Mouse (Mus musculus): ENCODE results near the gene Kcnk5. TPM values are rescaled to one million over a fixed set of nuclear protein-coding genes. Genes with fewer than 3 reads are reported as not detected.

Gene Kcnk5
- polyA plus RNA-seq, 1 experiment from 2014 or later = 21.9 TPM

DNA sequence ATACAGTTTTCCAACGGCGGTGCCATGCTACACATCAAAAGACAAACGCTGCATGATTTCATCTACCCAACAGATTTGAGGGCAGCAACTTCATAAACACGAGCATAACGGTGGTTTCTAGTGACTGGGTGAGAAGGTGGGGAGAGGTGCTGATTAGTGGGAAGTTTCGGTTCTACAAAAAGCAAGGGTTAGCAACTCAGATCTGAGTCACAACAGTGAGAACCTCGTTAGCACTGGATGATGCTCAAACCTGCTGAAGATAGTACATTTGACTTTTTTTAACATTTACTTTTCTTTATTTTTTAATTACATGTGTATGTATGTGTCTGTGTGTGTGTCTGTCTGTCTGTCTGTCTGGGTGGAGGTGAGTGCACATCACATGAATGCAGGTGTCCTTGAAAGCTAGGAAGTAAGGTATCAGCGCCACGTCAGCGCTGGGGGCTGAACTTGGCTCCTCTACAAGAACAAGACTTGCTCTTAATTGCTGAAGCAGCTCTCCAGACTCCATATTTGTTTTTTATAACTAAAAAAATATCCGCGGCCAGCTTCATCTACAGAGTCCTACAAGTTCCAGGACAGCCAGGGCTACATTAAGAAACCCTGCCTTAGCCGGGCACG is 7.6 kb downstream of the Kcnk5 start:
- no peak for ATAC-seq (ENCODE audit: low FRiP score, low TSS enrichment)
- Histone ChIP-seq H3K9ac (replicated peaks; ENCODE audit: low read length) (no peak overlapping the region), H3K27ac (ENCODE audit: low read length) (no peak overlapping the region), H3K36me3 (ENCODE audit: insufficient read depth, low read length) (peaks cover 6% of the 10 kb centered on the region; the same call in 1 of the 2 replicates), H3K4me1 (ENCODE audit: insufficient read depth, low read length) (peaks cover 28% of the 10 kb centered on the region), H3K9me3 (ENCODE audit: low read length) (no peaks in the 10 kb centered on the region), H3K4me3 (ENCODE audit: low read length) (no peak overlapping the region), H3K4me2 (replicated peaks; ENCODE audit: low read depth, low read length) (no peak overlapping the region), H3K27me3 (ENCODE audit: insufficient read depth, low read length) (no peaks in the 10 kb centered on the region)
- WGBS = 90% methylated on average over 14 of the region's 14 CpGs

DNA sequence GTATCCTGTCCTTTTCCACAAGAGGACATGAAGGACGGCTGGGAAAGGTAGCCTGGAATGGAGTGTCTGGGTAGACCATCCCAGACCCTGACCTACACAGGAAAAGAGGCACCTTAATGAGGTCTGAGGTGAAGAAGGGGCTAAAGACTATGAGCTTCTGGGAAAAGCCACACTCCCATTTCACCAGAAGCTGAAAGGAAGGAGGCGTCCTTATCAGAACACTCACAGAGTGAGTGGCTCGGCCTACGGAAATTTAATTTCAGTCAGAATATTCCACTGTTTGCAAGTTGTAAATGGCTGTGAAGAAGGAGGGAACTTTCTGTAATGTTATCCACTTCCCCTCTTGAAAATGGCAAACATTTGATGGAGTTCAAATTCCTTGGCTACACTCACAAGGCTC is 8.7 kb downstream of the Kcnk5 start:
- ATAC-seq (ENCODE audit: low FRiP score, low TSS enrichment) = no peak
- Histone ChIP-seq H3K4me1 (ENCODE audit: insufficient read depth, low read length) (peaks cover 27% of the 10 kb centered on the region), H3K4me3 (ENCODE audit: low read length) (no peak overlapping the region), H3K9ac (replicated peaks; ENCODE audit: low read length) (no peak overlapping the region), H3K4me2 (replicated peaks; ENCODE audit: low read depth, low read length) (no peak overlapping the region), H3K27ac (ENCODE audit: low read length) (no peak overlapping the region), H3K27me3 (ENCODE audit: insufficient read depth, low read length) (no peaks in the 10 kb centered on the region), H3K9me3 (ENCODE audit: low read length) (no peaks in the 10 kb centered on the region), H3K36me3 (ENCODE audit: insufficient read depth, low read length) (peaks cover 6% of the 10 kb centered on the region; the same call in 1 of the 2 replicates)
- WGBS = 31% methylated on average over 4 of the region's 4 CpGs

DNA sequence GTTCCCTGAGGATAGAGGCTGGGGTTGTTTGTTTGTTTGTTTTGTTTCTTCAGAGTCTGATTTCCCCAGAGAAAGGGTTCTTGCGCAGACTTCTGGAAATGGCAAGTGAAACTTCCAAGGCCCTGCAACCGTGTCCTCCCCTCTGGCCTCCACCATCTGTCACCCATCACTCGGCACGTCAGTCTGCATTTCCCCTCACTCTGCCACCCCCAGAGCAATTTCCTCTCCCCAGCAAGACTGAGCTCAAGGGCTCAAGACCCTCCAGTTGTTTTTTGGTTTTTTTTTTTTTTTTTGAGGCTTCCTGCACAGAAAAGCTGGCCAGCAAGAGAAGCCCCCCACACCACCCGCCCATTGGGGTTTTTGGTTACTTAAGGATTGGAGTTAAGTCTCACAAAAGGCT is 9.1 kb downstream of the Kcnk5 start:
- 33% methylated on average over 5 of the region's 5 CpGs for WGBS
- no peak overlapping the region for H3K4me2 ChIP-seq (replicated peaks; ENCODE audit: low read depth, low read length)

DNA sequence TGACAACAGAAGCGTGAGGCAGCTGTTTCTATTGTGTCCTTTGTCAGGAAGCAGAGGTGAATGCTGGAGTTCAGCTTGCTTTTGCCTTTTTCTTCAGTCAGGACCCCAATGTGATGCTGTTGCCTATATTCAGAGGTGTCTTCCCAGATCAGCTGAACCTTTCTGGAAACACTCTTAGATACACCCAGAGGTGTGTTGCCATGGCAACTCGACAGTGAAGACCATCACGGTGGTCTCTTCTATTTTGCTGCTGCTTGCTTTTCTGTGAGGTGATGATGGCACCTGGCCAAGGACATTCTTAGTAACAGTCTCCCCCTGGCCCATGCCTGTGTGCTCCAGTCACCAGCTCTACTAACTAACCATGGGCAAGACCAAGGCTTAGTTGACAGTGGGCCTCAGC is 9.8 kb downstream of the Kcnk5 start:
- Histone ChIP-seq H3K4me3 (ENCODE audit: low read length) (no peak overlapping the region), H3K27me3 (ENCODE audit: insufficient read depth, low read length) (no peaks in the 10 kb centered on the region), H3K4me2 (replicated peaks; ENCODE audit: low read depth, low read length) (no peak overlapping the region), H3K36me3 (ENCODE audit: insufficient read depth, low read length) (peaks cover 6% of the 10 kb centered on the region; the same call in 1 of the 2 replicates), H3K9me3 (ENCODE audit: low read length) (no peaks in the 10 kb centered on the region), H3K4me1 (ENCODE audit: insufficient read depth, low read length) (peaks cover 35% of the 10 kb centered on the region), H3K27ac (ENCODE audit: low read length) (no peak overlapping the region), H3K9ac (replicated peaks; ENCODE audit: low read length) (no peak overlapping the region)
- 79% methylated on average over 3 of the region's 3 CpGs for WGBS
- no peak for ATAC-seq (ENCODE audit: low FRiP score, low TSS enrichment)

More for the DNA sequence above, 9.1 kb downstream of the Kcnk5 start:
- no peaks in the 10 kb centered on the region for H3K9me3 ChIP-seq (ENCODE audit: low read length)
- H3K9ac ChIP-seq (replicated peaks; ENCODE audit: low read length) = no peak overlapping the region
- H3K4me1 ChIP-seq (ENCODE audit: insufficient read depth, low read length) = peaks cover 29% of the 10 kb centered on the region
- no peak overlapping the region for H3K4me3 ChIP-seq (ENCODE audit: low read length)
- peaks cover 6% of the 10 kb centered on the region; the same call in 1 of the 2 replicates for H3K36me3 ChIP-seq (ENCODE audit: insufficient read depth, low read length)
- no peaks in the 10 kb centered on the region for H3K27me3 ChIP-seq (ENCODE audit: insufficient read depth, low read length)
- ATAC-seq (ENCODE audit: low FRiP score, low TSS enrichment) = no peak
- H3K27ac ChIP-seq (ENCODE audit: low read length) = no peak overlapping the region

DNA sequence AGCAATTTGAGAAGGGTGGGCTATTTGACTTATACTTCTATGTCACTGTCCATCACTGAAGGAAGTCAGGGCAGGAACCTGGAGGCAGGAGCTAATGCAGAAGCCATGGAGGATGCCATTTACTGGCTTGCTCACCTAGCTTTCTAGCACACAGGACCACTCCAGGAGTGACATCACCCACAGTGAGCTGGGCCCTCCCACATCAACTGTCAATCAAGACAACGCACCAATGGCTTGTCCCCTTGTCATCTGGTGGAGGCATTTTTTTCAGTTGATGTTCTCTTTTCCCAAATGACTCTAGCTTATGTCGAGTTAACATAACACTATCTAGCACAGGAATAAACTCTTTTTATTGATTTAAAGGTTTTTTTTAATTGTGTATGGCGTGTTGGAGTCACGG is 12.4 kb downstream of the Kcnk5 start:
- ATAC-seq (ENCODE audit: low FRiP score, low TSS enrichment) = no peak
- Histone ChIP-seq H3K4me2 (replicated peaks; ENCODE audit: low read depth, low read length) (no peak overlapping the region), H3K4me1 (ENCODE audit: insufficient read depth, low read length) (peaks cover 52% of the 10 kb centered on the region)

DNA sequence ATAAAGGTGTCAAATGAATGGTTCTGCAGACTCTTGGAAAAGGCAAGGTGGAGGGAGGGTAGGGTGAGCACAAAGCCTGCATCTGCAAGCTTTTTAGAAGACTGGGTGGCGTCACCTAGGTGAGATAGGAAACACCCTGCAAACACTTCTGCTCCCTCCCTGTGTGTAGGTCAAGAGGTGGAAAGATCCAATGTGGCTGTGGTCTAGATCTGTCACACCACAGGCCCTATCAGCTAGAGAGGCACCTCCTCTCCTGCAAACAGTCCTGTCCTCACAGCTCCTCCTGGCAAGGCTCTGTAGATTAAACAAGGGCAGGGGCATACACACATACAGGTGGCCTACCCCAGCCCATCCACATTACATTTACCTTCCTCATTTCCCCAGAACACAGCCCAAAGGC is 13.1 kb downstream of the Kcnk5 start:
- WGBS = 82% methylated on average over 1 of the region's 1 CpGs
- Histone ChIP-seq H3K27me3 (ENCODE audit: insufficient read depth, low read length) (no peaks in the 10 kb centered on the region), H3K27ac (ENCODE audit: low read length) (no peak overlapping the region), H3K4me3 (ENCODE audit: low read length) (no peak overlapping the region), H3K4me1 (ENCODE audit: insufficient read depth, low read length) (peaks cover 56% of the 10 kb centered on the region), H3K9ac (replicated peaks; ENCODE audit: low read length) (no peak overlapping the region), H3K9me3 (ENCODE audit: low read length) (no peaks in the 10 kb centered on the region), H3K4me2 (replicated peaks; ENCODE audit: low read depth, low read length) (no peak overlapping the region), H3K36me3 (ENCODE audit: insufficient read depth, low read length) (0 out of 2 replicates have a peak, but pooled peaks cover 3% of the 10 kb centered on the region)
- ATAC-seq (ENCODE audit: low FRiP score, low TSS enrichment) = no peak

More for the DNA sequence above, 12.4 kb downstream of the Kcnk5 start:
- H3K36me3 ChIP-seq (ENCODE audit: insufficient read depth, low read length) = 0 out of 2 replicates have a peak, but pooled peaks cover 3% of the 10 kb centered on the region
- no peak overlapping the region for H3K27ac ChIP-seq (ENCODE audit: low read length)
- H3K27me3 ChIP-seq (ENCODE audit: insufficient read depth, low read length) = no peaks in the 10 kb centered on the region
- H3K9ac ChIP-seq (replicated peaks; ENCODE audit: low read length) = no peak overlapping the region
- no peak overlapping the region for H3K4me3 ChIP-seq (ENCODE audit: low read length)
- no peaks in the 10 kb centered on the region for H3K9me3 ChIP-seq (ENCODE audit: low read length)
- 86% methylated on average over 4 of the region's 4 CpGs for WGBS

DNA sequence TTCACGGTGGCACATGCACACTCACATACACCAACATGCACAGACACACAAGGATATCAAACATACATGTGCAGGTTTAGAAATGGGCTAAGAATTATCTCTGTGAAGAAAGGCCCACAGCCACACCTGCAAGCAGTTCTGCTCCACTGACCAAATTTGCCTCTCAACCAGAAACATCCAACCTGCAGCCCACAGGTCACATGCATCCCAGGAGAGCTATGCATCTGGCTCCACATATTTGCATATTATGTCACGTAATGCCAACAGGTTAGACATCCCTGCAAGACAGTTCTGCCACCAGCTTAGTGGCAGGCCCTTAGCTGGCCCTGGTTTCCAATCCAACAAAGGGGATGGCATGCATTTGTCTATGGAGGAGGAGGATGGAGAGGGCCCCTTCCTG is 13.6 kb downstream of the Kcnk5 start:
- H3K27ac ChIP-seq (ENCODE audit: low read length) = no peak overlapping the region
- ATAC-seq (ENCODE audit: low FRiP score, low TSS enrichment) = no peak

DNA sequence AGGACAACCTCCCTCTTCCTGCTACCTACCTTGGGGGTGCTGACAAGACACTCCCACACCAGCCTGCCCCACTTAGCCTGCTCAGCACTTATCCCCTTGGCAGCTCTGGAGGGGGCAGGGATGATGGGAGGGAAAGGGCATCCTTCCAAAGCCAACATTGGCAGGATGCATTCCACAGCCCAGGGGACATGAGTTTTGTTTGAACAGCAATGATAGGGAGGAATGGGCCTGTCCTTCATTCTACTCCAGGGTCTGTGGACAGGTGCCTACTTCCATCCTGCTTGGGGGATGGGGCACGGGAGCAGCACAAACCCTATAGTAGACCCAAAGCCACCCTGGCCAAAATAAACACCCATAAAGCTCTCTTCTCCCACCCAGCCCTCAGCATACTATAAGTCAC is 16.2 kb downstream of the Kcnk5 start:
- Histone ChIP-seq H3K36me3 (ENCODE audit: insufficient read depth, low read length) (no peaks in the 10 kb centered on the region), H3K27me3 (ENCODE audit: insufficient read depth, low read length) (no peaks in the 10 kb centered on the region), H3K27ac (ENCODE audit: low read length) (peak overlapping the region; percentile 30; the same call in 1 of the 2 replicates), H3K4me2 (replicated peaks; ENCODE audit: low read depth, low read length) (no peak overlapping the region), H3K9me3 (ENCODE audit: low read length) (no peaks in the 10 kb centered on the region), H3K4me3 (ENCODE audit: low read length) (no peak overlapping the region), H3K9ac (replicated peaks; ENCODE audit: low read length) (no peak overlapping the region), H3K4me1 (ENCODE audit: insufficient read depth, low read length) (peaks cover 65% of the 10 kb centered on the region)
- 33% methylated on average over 1 of the region's 1 CpGs for WGBS
- peak; percentile 57 for ATAC-seq (ENCODE audit: low FRiP score, low TSS enrichment)

More for the DNA sequence above, 13.6 kb downstream of the Kcnk5 start:
- H3K9me3 ChIP-seq (ENCODE audit: low read length) = no peaks in the 10 kb centered on the region
- 0 out of 2 replicates have a peak, but pooled peaks cover 3% of the 10 kb centered on the region for H3K36me3 ChIP-seq (ENCODE audit: insufficient read depth, low read length)
- no peak overlapping the region for H3K4me3 ChIP-seq (ENCODE audit: low read length)
- H3K4me2 ChIP-seq (replicated peaks; ENCODE audit: low read depth, low read length) = no peak overlapping the region
- 86% methylated on average over 2 of the region's 2 CpGs for WGBS
- no peak overlapping the region for H3K9ac ChIP-seq (replicated peaks; ENCODE audit: low read length)
- H3K4me1 ChIP-seq (ENCODE audit: insufficient read depth, low read length) = peaks cover 57% of the 10 kb centered on the region
- H3K27me3 ChIP-seq (ENCODE audit: insufficient read depth, low read length) = no peaks in the 10 kb centered on the region

DNA sequence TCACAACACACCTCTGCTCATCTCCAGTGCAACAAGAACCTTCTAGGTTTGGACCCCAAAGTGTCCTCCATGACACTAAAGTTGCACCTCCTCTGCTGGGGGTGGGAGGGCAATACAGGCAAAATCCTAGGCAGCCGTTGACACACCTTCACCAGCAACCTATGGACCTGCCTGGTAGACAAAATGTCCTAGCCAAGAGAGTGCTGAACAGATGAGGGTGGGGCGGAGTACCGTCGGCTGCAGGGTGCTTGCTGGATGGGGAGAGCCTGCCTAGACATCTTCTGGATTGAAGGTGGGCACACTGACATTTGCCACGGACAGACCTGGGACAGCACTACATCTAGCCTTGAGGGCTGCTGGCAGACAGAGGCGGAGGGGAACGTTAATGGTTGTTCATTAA is 17.2 kb downstream of the Kcnk5 start:
- H3K4me3 ChIP-seq (ENCODE audit: low read length) = no peak overlapping the region
- H3K4me1 ChIP-seq (ENCODE audit: insufficient read depth, low read length) = peaks cover 75% of the 10 kb centered on the region
- peak; percentile 13; the same call in 1 of the 2 replicates for ATAC-seq (ENCODE audit: low FRiP score, low TSS enrichment)
- H3K36me3 ChIP-seq (ENCODE audit: insufficient read depth, low read length) = no peaks in the 10 kb centered on the region
- H3K27ac ChIP-seq (ENCODE audit: low read length) = no peak overlapping the region; the same call in 1 of the 2 replicates
- no peaks in the 10 kb centered on the region for H3K9me3 ChIP-seq (ENCODE audit: low read length)
- H3K4me2 ChIP-seq (replicated peaks; ENCODE audit: low read depth, low read length) = no peak overlapping the region
- H3K27me3 ChIP-seq (ENCODE audit: insufficient read depth, low read length) = no peaks in the 10 kb centered on the region
- H3K9ac ChIP-seq (replicated peaks; ENCODE audit: low read length) = no peak overlapping the region
- 74% methylated on average over 7 of the region's 7 CpGs for WGBS

DNA sequence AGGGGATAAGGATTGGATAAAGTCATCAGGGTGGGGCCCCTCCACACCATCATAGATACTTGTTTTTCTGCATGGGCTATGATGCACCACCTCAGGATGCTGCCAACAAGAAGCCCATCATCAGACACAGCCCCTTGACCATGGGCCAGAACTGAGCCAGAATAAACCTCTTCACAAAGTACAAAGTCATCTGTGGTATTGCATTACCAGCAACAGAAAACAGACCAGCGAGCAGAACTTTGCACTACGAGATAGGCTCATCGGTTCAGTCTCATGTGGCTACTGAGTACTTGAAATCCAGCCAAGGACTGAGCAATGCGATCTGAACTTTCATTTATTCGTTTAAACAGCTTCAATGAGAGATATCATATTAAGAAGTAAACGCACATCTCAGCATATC is 18.9 kb downstream of the Kcnk5 start:
- Histone ChIP-seq H3K4me3 (ENCODE audit: low read length) (no peak overlapping the region), H3K9me3 (ENCODE audit: low read length) (no peaks in the 10 kb centered on the region), H3K4me1 (ENCODE audit: insufficient read depth, low read length) (peaks cover 81% of the 10 kb centered on the region), H3K4me2 (replicated peaks; ENCODE audit: low read depth, low read length) (no peak overlapping the region), H3K27ac (ENCODE audit: low read length) (peak overlapping the region; percentile 26; the same call in 1 of the 2 replicates), H3K36me3 (ENCODE audit: insufficient read depth, low read length) (no peaks in the 10 kb centered on the region), H3K27me3 (ENCODE audit: insufficient read depth, low read length) (no peaks in the 10 kb centered on the region), H3K9ac (replicated peaks; ENCODE audit: low read length) (no peak overlapping the region)
- no peak for ATAC-seq (ENCODE audit: low FRiP score, low TSS enrichment)
- 58% methylated on average over 6 of the region's 6 CpGs for WGBS
